Comparison of ENCODE assay signal across 24 mouse cellular contexts in the genomic region with DNA sequence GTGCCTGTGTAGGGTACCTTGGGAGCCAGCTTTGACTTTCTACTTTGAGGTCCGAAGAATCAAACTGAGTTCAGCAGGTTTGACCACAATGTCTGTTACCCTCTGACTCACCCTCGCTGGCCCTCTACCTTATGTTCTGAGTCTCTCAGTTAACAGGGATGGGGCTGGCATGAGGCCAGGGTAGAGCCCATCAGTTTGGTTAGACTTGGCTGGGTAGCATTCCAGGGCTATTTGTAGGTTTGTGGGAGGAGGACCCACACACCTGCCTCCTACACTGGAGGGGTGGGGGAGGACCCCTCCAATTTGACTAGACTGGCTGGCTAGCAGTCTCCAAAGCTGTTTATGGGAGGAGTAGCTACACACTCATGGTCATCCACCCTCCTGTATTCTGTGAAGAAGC. TPM values are rescaled to one million over a fixed set of nuclear protein-coding genes. Genes with fewer than 3 reads are reported as not detected.
DNase-seq lines count a peak whose midpoint lies in the region; ATAC-seq and TF ChIP-seq lines count a peak whose summit lies in the region.
"Had no signal": no experiment of that assay in that cellular context is flagged by ENCODE, and none has a peak within 500 bp of the region (broad histone marks: within the 10 kb centered on the region; RNA-seq: fewer than 3 reads in every experiment).

No protein-coding gene starts in this region.

- H3K9me3 ChIP-seq in hindbrain, embryonic 13.5 days = no peaks in the 10 kb centered on the region
- H3K9me3 ChIP-seq in forebrain, embryonic 16.5 days (ENCODE audit: control insufficient read depth, low read length) = no peaks in the 10 kb centered on the region
- H3K9me3 ChIP-seq: embryonic facial prominence, embryonic 15.5 days; hindbrain, embryonic 12.5 days; limb, embryonic 10.5 days; neural tube, embryonic 13.5 days; stomach, embryonic 15.5 days had no signal

- no peaks in the 10 kb centered on the region for H3K27me3 ChIP-seq in cerebellum, adult 2 months (ENCODE audit: control insufficient read depth, insufficient read depth, low read length)
- H3K27me3 ChIP-seq in hindbrain, embryonic 13.5 days = no peaks in the 10 kb centered on the region
- H3K27me3 ChIP-seq in forebrain, embryonic 16.5 days (replicated peaks; ENCODE audit: control insufficient read depth, insufficient read depth, low read length) = no peaks in the 10 kb centered on the region
- H3K27me3 ChIP-seq: embryonic facial prominence, embryonic 15.5 days; hindbrain, embryonic 12.5 days; neural tube, embryonic 13.5 days; stomach, embryonic 15.5 days had no signal

- ATAC-seq in hindbrain, embryonic 13.5 days (ENCODE audit: low FRiP score) = no peak
- ATAC-seq in forebrain, embryonic 16.5 days = no peak
- ATAC-seq: forebrain, embryonic 14.5 days; liver, postnatal 0 days; lung, postnatal 0 days; midbrain, embryonic 16.5 days had no signal

- H3K4me2 ChIP-seq in hindbrain, embryonic 13.5 days = no peak overlapping the region
- no peak overlapping the region for H3K4me2 ChIP-seq in forebrain, embryonic 16.5 days (ENCODE audit: low read length)
- H3K4me2 ChIP-seq: embryonic facial prominence, embryonic 15.5 days; hindbrain, embryonic 12.5 days; neural tube, embryonic 13.5 days; stomach, embryonic 15.5 days had no signal

- peak; percentile 6 to 22 for DNase-seq in cerebellum, postnatal 25 days
- DNase-seq in cerebellum, adult 2 months = no peak
- DNase-seq in kidney, postnatal 10 days = peak; percentile 28
- DNase-seq in kidney, adult 9 months = no peak
- peak; percentile 34 for DNase-seq in urinary bladder, adult 2 months (ENCODE audit: low spot score)
- no peak for DNase-seq in urinary bladder, postnatal 10 days (ENCODE audit: low spot score)
- DNase-seq: adrenal gland, postnatal 14 days; gastrocnemius, postnatal 10 days; kidney, adult 8-10 months; liver, postnatal 0 days; right cerebral cortex, adult 18-20 months; right cerebral cortex, postnatal 4 days had no signal

- TF ChIP-seq CTCF in cerebellum, adult 2 months (IDR thresholded peaks at IDR 0.05; ENCODE audit: borderline replicate concordance, insufficient read depth, low read depth, low read length) = no peak

- no peak overlapping the region for H3K27ac ChIP-seq in cerebellum, adult 2 months (ENCODE audit: insufficient read depth, low read length)
- H3K27ac ChIP-seq in hindbrain, embryonic 13.5 days = no peak overlapping the region
- no peak overlapping the region for H3K27ac ChIP-seq in forebrain, embryonic 16.5 days (ENCODE audit: low read length)
- H3K27ac ChIP-seq: embryonic facial prominence, embryonic 15.5 days; hindbrain, embryonic 12.5 days; limb, embryonic 10.5 days; macrophage; neural tube, embryonic 13.5 days; stomach, embryonic 15.5 days had no signal

- TF ChIP-seq POLR2A in cerebellum, adult 2 months (IDR thresholded peaks at IDR 0.05; ENCODE audit: borderline replicate concordance, insufficient read depth, low read length) = no peak

- H3K4me3 ChIP-seq in cerebellum, adult 2 months (replicated peaks; ENCODE audit: insufficient read depth, low read depth, low read length) = no peak overlapping the region
- H3K4me3 ChIP-seq in hindbrain, embryonic 13.5 days = no peak overlapping the region
- no peak overlapping the region for H3K4me3 ChIP-seq in forebrain, embryonic 16.5 days (replicated peaks; ENCODE audit: low read length)
- H3K4me3 ChIP-seq: embryonic facial prominence, embryonic 15.5 days; hindbrain, embryonic 12.5 days; limb, embryonic 10.5 days; myocyte; neural tube, embryonic 13.5 days; stomach, embryonic 15.5 days had no signal

- no peaks in the 10 kb centered on the region for H3K4me1 ChIP-seq in cerebellum, adult 2 months (ENCODE audit: control insufficient read depth, insufficient read depth, low read length)
- no peaks in the 10 kb centered on the region for H3K4me1 ChIP-seq in hindbrain, embryonic 13.5 days (replicated peaks)
- H3K4me1 ChIP-seq in forebrain, embryonic 16.5 days (replicated peaks; ENCODE audit: control insufficient read depth, insufficient read depth, low read length) = no peaks in the 10 kb centered on the region
- H3K4me1 ChIP-seq: embryonic facial prominence, embryonic 15.5 days; hindbrain, embryonic 12.5 days; limb, embryonic 10.5 days; neural tube, embryonic 13.5 days; stomach, embryonic 15.5 days had no signal

- H3K36me3 ChIP-seq in hindbrain, embryonic 13.5 days = no peaks in the 10 kb centered on the region
- no peaks in the 10 kb centered on the region for H3K36me3 ChIP-seq in forebrain, embryonic 16.5 days (ENCODE audit: control insufficient read depth, insufficient read depth)
- H3K36me3 ChIP-seq: embryonic facial prominence, embryonic 15.5 days; hindbrain, embryonic 12.5 days; limb, embryonic 10.5 days; neural tube, embryonic 13.5 days; stomach, embryonic 15.5 days had no signal

- 54% methylated on average over 2 of the region's 2 CpGs for WGBS in cerebellum, adult 2 months
- 98% methylated on average over 2 of the region's 2 CpGs for WGBS in hindbrain, embryonic 13.5 days
- 96% methylated on average over 2 of the region's 2 CpGs for WGBS in forebrain, embryonic 16.5 days

- no peak overlapping the region for H3K9ac ChIP-seq in hindbrain, embryonic 13.5 days
- H3K9ac ChIP-seq in forebrain, embryonic 16.5 days (replicated peaks; ENCODE audit: low read depth, low read length) = no peak overlapping the region
- H3K9ac ChIP-seq: embryonic facial prominence, embryonic 15.5 days; hindbrain, embryonic 12.5 days; liver, postnatal 0 days; neural tube, embryonic 13.5 days; stomach, embryonic 15.5 days had no signal

RNA-seq across cellular contexts. Expression of gene Pla2r1, which starts 47.8 kb away (rescaled TPM):
- polyA plus RNA-seq in cerebellum, adult 2 months (2012; rRNA removed) = 0.46 and 0.71 TPM in 2 replicates
- polyA plus RNA-seq in urinary bladder, adult 2 months (2012; rRNA removed) = 33.2 and 36.2 TPM in 2 replicates
- 0.66 and 0.97 TPM in 2 replicates for polyA plus RNA-seq in hindbrain, embryonic 13.5 days (2015; fragmentation: Nextera tagmentation; extraction: Ambion mirVana)
- polyA plus RNA-seq in forebrain, embryonic 16.5 days (2015; fragmentation: Nextera tagmentation; extraction: Ambion mirVana) = 0.25 TPM in 2 replicates

Comparison
In these comparisons a context has a peak if more than half of its experiments do, and no peak if none do; other contexts are left out.
1. DNase-seq: peak in cerebellum, postnatal 25 days (2 of 2), kidney, postnatal 10 days (single experiment) and urinary bladder, adult 2 months (single experiment); none in cerebellum, adult 2 months (0 of 2), kidney, adult 9 months (single experiment) and urinary bladder, postnatal 10 days (single experiment).
2. RNA of gene Pla2r1, which starts 47.8 kb away (polyA plus RNA-seq): 33.2 to 36.2 TPM in urinary bladder, adult 2 months; 0.66 to 0.97 TPM in hindbrain, embryonic 13.5 days, 0.46 to 0.71 TPM in cerebellum, adult 2 months and 0.25 TPM in forebrain, embryonic 16.5 days; every median in the first group is over 10 times any median in the second.